Mouse (Mus musculus): ENCODE measurements around the gene Alad.
"Not testable (repeated sequence)": the region's sequence is repeated elsewhere in the genome, so short reads cannot be mapped to it uniquely, and the experiment has no call there.

Gene Alad

DNA sequence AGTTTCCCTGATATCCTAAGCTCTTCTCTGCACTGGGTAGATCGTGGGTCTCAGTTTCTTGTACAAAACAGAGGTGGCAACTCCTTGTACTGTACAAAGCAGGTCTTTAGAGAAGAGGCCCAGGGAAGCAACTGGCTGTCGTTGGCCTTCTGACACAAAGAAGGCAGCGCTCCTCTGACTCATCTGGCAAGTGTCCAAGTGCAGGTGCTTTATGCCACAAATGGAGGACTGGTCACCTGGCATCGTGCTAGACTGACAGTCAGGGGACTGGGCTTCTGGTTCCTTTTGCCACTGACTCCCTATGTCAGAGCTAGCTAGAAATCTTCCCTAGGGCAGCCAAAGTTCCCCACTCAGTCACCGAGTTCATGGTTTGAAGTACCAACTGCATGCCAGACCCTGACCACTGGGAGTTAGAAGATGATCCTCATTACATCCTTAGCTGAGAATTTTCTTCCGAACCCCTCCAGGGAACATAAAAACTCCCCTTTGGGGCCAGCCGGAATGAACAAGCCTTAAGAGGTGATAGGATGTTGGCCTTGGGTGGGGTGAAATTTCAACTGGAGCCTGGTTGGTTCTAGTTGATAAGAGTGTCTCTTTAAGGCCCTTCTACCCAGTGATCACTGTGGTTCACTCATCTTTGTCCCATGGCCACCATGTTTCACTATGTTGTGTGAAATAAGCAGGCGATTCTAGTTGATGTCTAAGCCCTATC lies 34.1 kb downstream of the Alad start:
- peak; percentile 55 for DNase-seq

DNA sequence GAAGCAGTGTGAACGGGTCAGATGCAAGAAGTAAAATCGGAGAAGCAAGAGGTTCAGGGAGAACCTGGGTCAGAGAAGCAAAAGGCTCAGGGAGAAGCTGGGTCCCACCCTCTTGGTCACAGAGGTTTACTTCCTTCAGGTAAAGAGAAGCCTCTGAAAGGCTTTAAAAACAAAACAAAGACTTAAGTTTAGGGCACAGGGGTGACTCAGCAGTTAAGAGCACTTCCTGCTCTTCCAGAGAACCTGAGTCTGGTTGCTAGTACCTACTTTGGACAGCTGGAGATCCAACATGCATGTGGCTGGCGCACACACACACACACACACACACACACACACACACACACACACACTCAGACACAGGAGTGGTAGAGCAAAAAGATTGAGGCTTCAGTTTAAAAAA lies 34.8 kb downstream of the Alad start:
- DNase-seq = no peak

- no peak for DNase-seq
Observed at GRCm38 (mm10) chr4:62480709-62481605, 38.8 kb downstream of the Alad start.

DNA sequence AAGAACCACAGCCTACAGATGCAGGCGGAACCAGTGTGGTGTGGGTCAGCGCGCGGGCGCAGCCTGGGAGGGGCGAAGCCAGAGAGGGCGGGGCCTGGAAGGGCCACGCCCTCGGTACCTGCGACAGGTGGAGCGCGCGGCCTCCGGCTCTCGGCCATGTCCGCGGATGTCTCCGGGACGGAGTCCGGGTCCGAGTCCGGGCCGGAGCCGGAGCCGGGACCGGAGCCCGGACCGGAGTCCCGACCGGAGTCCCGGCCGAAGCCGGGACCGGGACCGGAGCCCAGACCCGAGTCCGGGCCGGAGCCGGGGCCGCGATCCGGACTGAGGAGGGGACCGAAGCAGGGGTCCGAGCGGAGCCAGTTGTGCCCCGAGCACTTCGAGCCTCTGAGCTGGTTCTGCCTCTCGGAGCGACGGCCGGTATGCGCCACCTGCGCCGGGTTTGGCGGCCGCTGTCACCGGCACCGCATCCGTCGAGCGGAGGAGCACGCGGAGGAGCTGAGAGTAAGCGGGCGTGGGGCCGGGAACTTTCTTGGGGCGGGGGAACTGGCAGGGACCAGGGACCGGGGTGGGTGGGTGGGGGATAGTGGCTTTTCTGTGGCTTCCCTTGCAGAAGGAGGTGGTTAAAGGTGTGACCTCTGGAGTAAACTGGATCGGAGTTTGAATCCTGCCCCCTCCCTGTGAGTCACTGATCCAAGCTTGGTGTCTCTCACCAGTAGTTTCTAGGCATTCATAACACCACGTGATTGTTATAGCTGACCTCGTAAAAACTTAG lies 39.6 kb downstream of the Alad start, which contains the start of gene Bspry:
TSS of gene Bspry (plus strand) at position 117 of the 772 bp plus-strand sequence.
- DNase-seq = peak; percentile 73 to 81

GRCm38 (mm10) chr4:62479593-62479936 lies 40.2 kb downstream of the Alad start:
- DNase-seq = not testable (repeated sequence)

DNA sequence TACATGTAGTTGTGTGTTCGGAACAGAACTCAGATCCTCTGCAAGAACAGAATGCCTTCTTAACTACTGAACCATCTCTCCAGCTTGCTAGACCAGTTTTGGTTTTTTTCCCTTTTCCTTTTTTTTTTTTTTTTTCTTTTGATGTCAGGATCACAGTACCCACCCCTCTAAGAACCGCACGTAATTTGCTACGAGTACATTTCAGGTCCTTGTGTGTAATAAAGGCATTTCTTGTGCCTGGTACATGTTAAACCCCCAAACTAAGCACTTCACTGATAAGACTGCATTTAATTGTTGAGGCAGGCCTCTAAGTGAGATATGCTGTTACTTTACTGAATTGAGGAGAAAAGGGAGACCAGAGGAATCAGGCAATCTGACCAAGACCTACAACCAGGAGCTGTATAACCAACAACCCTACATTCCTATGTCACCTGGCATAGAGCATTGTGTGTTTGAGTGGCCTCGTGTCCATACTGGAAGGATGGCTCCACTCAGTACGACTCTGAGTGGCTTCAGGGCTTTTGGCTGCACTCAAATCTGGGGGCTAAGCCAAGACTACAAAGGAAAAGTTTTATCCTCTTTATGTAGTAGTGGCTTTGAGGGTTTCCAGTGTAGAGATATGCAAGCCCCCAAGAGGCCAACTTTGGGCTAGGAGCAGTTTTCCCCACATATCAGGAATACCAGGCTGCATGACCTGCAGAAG lies 42.0 kb downstream of the Alad start:
- peak; percentile 32 to 59 for DNase-seq

DNA sequence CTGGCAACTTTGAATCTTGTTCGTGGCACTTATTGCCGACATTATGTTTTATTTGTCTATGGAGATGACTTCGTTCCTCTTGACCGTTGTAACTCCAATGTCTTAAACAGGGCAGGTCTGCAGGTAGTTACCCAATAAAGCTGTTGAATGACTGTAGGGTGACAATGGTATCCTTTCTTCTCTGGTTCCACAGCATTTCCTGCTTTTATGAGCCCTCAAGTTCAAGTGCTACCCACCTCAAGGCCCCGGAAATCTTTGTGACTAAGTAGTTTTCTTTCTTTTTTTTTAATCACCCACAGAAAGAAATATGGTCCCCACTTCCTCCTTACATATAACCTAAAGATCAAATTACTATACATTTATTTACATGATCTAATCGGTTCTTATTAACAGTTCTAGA lies 43.9 kb downstream of the Alad start:
- no peak for DNase-seq

DNA sequence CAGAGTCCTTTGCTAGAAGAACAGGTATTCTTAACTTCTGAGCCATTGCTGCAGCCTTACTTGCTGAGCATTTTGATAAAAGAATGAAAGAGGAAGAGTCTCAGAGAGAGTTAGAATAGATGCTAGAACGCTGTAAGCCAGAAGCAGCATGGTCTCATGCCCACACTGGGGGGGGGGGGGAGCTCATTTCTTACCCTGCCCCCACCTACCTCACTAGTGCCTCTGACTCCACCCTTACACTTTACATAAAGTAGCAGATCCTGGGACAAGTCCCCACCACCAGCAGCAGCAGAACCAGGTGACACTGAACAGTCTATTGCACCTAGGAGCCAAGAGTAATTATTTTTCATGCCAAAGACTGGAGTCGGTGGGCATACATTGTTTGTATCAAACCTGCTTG lies 44.6 kb downstream of the Alad start:
- DNase-seq = no peak

DNA sequence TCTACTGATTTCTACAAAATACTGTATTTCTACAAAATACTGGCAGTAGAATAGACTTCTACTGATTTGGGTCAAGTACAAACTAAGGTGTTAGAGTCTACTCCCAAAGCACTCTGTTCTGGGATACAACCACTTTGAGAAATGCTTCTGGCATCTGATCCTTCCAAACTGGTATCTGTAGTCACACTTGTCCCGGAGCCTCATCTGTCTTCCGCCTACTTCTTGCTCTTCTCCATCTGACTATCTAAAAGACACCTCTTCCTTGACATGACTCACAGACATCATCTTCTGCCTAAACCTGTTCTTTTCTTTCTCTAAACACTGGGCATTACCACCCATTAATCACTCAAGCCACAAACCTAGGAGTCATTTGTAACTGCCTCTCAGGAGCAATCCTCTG lies 47.6 kb downstream of the Alad start:
- DNase-seq = no peak

DNA sequence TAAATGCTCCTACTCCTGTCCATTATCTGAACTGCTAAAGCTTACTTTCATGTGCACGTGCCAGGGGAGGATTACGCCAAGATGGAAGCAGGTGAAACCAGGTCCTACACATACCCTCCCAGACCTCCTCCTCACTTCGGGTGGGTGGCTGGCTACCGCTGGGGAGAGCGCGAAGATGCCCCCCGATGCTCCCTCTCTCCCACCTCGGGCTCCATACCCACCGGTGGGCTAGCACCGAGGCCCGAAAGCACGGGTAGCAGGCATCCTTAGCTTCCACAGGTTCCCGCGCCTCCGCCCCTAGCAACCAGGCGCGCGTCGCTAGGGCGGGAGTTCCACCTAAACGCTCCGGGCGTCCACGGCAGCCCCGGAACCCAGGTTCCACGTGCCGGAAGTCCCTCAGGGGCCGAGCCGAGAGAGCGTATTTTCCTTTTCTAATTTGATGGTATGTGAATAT lies 49.1 kb downstream of the Alad start, which contains the start of gene Wdr31:
TSS of gene Wdr31 (minus strand) at position 299 of the 454 bp plus-strand sequence.
- DNase-seq = peak; percentile 87 to 88

GRCm38 (mm10) chr4:62468158-62468557 lies 51.6 kb downstream of the Alad start:
- no peak for DNase-seq

DNA sequence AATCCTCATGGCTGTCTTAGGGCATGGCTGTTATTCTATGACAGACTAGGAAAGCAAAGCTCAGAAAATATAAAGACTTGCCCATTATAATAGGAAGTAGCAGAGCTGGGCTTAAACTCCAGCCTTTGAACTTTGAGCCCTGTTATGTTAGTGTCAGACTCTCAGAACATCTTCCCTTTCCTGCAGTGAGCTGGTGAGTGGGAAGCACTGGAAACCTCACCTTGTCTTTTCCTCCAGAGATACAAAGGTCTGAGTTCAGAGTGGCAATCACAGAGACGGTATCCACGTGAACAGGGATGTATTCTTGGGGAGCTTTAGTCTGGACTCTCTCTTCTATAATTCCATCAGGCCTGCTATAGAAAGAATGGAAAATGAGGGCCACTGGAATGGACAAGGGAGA lies 56.6 kb downstream of the Alad start:
- DNase-seq = no peak

GRCm38 (mm10) chr4:62460348-62460747 lies 59.4 kb downstream of the Alad start:
- no peak for DNase-seq
